Mouse (Mus musculus) kidney, embryonic 16.5 days (tissue): ENCODE data around the gene 2010111I01Rik. TPM values are rescaled to one million over a fixed set of nuclear protein-coding genes. Genes with fewer than 3 reads are reported as not detected.

Experiments used
- ATAC-seq: fragments of 200-750 bp; cut with Nextera tagmentation; 2 replicates; pipeline ENCODE4 v1.8.0; 2017; ENCODE audit warnings: moderate TSS enrichment; ENCODE audit not compliant: low FRiP score, low TSS enrichment
- H3K27ac ChIP-seq: fragments of 300-500 bp; sonication (generic); 2 replicates; pipeline ENCODE4 v1.5.1; 2014; ENCODE audit warnings: low read length
- H3K27me3 ChIP-seq: fragments of 300-500 bp; sonication (generic); 2 replicates; pipeline ENCODE4 v1.6.1; 2014; ENCODE audit warnings: low read length, control low read depth, mixed read lengths; ENCODE audit not compliant: insufficient read depth
- H3K36me3 ChIP-seq: fragments of 300-500 bp; sonication (generic); 2 replicates; pipeline ENCODE4 v1.6.1; 2014; ENCODE audit warnings: low read length, control low read depth, mixed read lengths; ENCODE audit not compliant: insufficient read depth
- H3K4me1 ChIP-seq: fragments of 300-500 bp; sonication (generic); 2 replicates; pipeline ENCODE4 v1.6.1; 2014; ENCODE audit warnings: low read length, control low read depth, mixed read lengths; ENCODE audit not compliant: insufficient read depth
- H3K4me2 ChIP-seq: fragments of 300-500 bp; sonication (generic); replicated peaks from 2 replicates; pipeline ENCODE4 v1.6.1; 2014; ENCODE audit warnings: low read depth, low read length
- H3K4me3 ChIP-seq: fragments of 300-500 bp; sonication (generic); 2 replicates; pipeline ENCODE4 v1.5.1; 2014; ENCODE audit warnings: mild to moderate bottlenecking, low read length
- H3K9ac ChIP-seq: fragments of 300-500 bp; sonication (generic); replicated peaks from 2 replicates; pipeline ENCODE4 v1.6.1; 2014; ENCODE audit warnings: low read length
- H3K9me3 ChIP-seq: fragments of 300-500 bp; sonication (generic); 2 replicates; pipeline ENCODE4 v1.6.1; 2016; ENCODE audit warnings: low read length, control low read depth
- WGBS: fragments of 180-500 bp; shearing (Covaris S2); extraction: QIAGEN DNeasy Blood & Tissue Kit; methylation state at CpG from one replicate; pipeline ENCODE4 v1.1.7; 2014; 5-methylcytosine and 5-hydroxymethylcytosine counted together
- polyA plus RNA-seq: library from polyadenylated mRNA; unstranded; fragments of >200 nt; fragmentation: Nextera tagmentation; extraction: Ambion mirVana; gene quantifications from 2 replicates; pipeline ENCODE4 v1.2.1, GENCODE M21; 2015

The 2010111I01Rik gene
- polyA plus RNA-seq, 1 experiment from 2014 or later, result 146 TPM

- WGBS, result 34% methylated on average over 10 of the region's 10 CpGs
- peak overlapping the region; percentile 71 for H3K4me2 ChIP-seq
- H3K4me3 ChIP-seq, result peak overlapping the region; percentile 64
- H3K36me3 ChIP-seq, result peaks cover 1% of the 10 kb centered on the region; the same call in 1 of the 2 replicates
- peak overlapping the region; percentile 63 for H3K27ac ChIP-seq
- peak overlapping the region; percentile 56 for H3K9ac ChIP-seq
- no peak for ATAC-seq
- peaks cover 82% of the 10 kb centered on the region for H3K4me1 ChIP-seq
- H3K9me3 ChIP-seq, result no peaks in the 10 kb centered on the region
- H3K27me3 ChIP-seq, result no peaks in the 10 kb centered on the region
These were observed 277.9 kb downstream of the 2010111I01Rik start for GRCm38 (mm10) chr13:63242401-63243192.

GRCm38 (mm10) chr13:63243586-63243985 lies 278.9 kb downstream of the 2010111I01Rik start:
- Histone ChIP-seq H3K27me3 (no peaks in the 10 kb centered on the region), H3K9me3 (no peaks in the 10 kb centered on the region), H3K27ac (peak overlapping the region; percentile 14), H3K4me3 (peak overlapping the region; percentile 32), H3K9ac (peak overlapping the region; percentile 55), H3K36me3 (peaks cover 7% of the 10 kb centered on the region; the same call in 1 of the 2 replicates), H3K4me2 (peak overlapping the region; percentile 42), H3K4me1 (peaks cover 82% of the 10 kb centered on the region)
- ATAC-seq, result no peak
- 52% methylated on average over 5 of the region's 5 CpGs for WGBS

- no peak for ATAC-seq
- Histone ChIP-seq H3K4me1 (peaks cover 80% of the 10 kb centered on the region), H3K9me3 (no peaks in the 10 kb centered on the region), H3K36me3 (peaks cover 7% of the 10 kb centered on the region; the same call in 1 of the 2 replicates), H3K4me2 (peak overlapping the region; percentile 42), H3K4me3 (peak overlapping the region; percentile 16; the same call in 1 of the 2 replicates), H3K9ac (peak overlapping the region; percentile 43; the same call in 1 of the 2 replicates), H3K27me3 (no peaks in the 10 kb centered on the region), H3K27ac (peak overlapping the region; percentile 57; the same call in 1 of the 2 replicates)
- 62% methylated on average over 3 of the region's 3 CpGs for WGBS
These were observed 279.7 kb downstream of the 2010111I01Rik start for GRCm38 (mm10) chr13:63244425-63244824.

GRCm38 (mm10) chr13:63245218-63245617 lies 280.5 kb downstream of the 2010111I01Rik start:
- Histone ChIP-seq H3K36me3 (peaks cover 7% of the 10 kb centered on the region; the same call in 1 of the 2 replicates), H3K4me2 (0 out of 2 replicates have a peak overlapping the region, but pooled peaks have one; percentile 20), H3K9ac (no peak overlapping the region; the same call in 1 of the 2 replicates), H3K4me3 (peak overlapping the region; percentile 2; the same call in 1 of the 2 replicates), H3K9me3 (no peaks in the 10 kb centered on the region), H3K27ac (peak overlapping the region; percentile 40; the same call in 1 of the 2 replicates), H3K4me1 (peaks cover 86% of the 10 kb centered on the region), H3K27me3 (no peaks in the 10 kb centered on the region)
- no peak for ATAC-seq
- 25% methylated on average over 9 of the region's 9 CpGs for WGBS

GRCm38 (mm10) chr13:63245812-63246211 lies 281.1 kb downstream of the 2010111I01Rik start:
- Histone ChIP-seq H3K4me3 (no peak overlapping the region), H3K27ac (0 out of 2 replicates have a peak overlapping the region, but pooled peaks have one; percentile 27)

GRCm38 (mm10) chr13:63246332-63246940 lies 281.7 kb downstream of the 2010111I01Rik start:
- H3K9me3 ChIP-seq, result no peaks in the 10 kb centered on the region
- H3K4me2 ChIP-seq, result peak overlapping the region; percentile 36
- peak overlapping the region; percentile 46; the same call in 1 of the 2 replicates for H3K9ac ChIP-seq
- H3K4me3 ChIP-seq, result peak overlapping the region; percentile 12; the same call in 1 of the 2 replicates
- ATAC-seq, result no peak
- H3K36me3 ChIP-seq, result peaks cover 7% of the 10 kb centered on the region; the same call in 1 of the 2 replicates
- peak overlapping the region; percentile 43 for H3K27ac ChIP-seq
- no peaks in the 10 kb centered on the region for H3K27me3 ChIP-seq
- WGBS, result 23% methylated on average over 12 of the region's 12 CpGs
- peaks cover 91% of the 10 kb centered on the region for H3K4me1 ChIP-seq

More at GRCm38 (mm10) chr13:63245812-63246211, 281.1 kb downstream of the 2010111I01Rik start:
- WGBS, result 45% methylated on average over 4 of the region's 4 CpGs
- peak overlapping the region; percentile 36 for H3K4me2 ChIP-seq
- H3K9me3 ChIP-seq, result no peaks in the 10 kb centered on the region
- no peaks in the 10 kb centered on the region for H3K27me3 ChIP-seq
- peaks cover 91% of the 10 kb centered on the region for H3K4me1 ChIP-seq
- ATAC-seq, result no peak
- H3K36me3 ChIP-seq, result peaks cover 7% of the 10 kb centered on the region; the same call in 1 of the 2 replicates
- H3K9ac ChIP-seq, result no peak overlapping the region

- Histone ChIP-seq H3K27ac (peak overlapping the region; percentile 43; the same call in 1 of the 2 replicates), H3K4me2 (peak overlapping the region; percentile 36; the same call in 1 of the 2 replicates), H3K27me3 (no peaks in the 10 kb centered on the region), H3K36me3 (peaks cover 7% of the 10 kb centered on the region; the same call in 1 of the 2 replicates), H3K9ac (no peak overlapping the region), H3K9me3 (no peaks in the 10 kb centered on the region), H3K4me3 (no peak overlapping the region), H3K4me1 (peaks cover 91% of the 10 kb centered on the region)
- no peak for ATAC-seq
- 28% methylated on average over 7 of the region's 7 CpGs for WGBS
These were observed 282.3 kb downstream of the 2010111I01Rik start for GRCm38 (mm10) chr13:63247041-63247440.

- Histone ChIP-seq H3K9ac (no peak overlapping the region), H3K4me2 (no peak overlapping the region), H3K27me3 (no peaks in the 10 kb centered on the region), H3K9me3 (no peaks in the 10 kb centered on the region), H3K4me1 (peaks cover 91% of the 10 kb centered on the region), H3K36me3 (peaks cover 7% of the 10 kb centered on the region; the same call in 1 of the 2 replicates), H3K27ac (no peak overlapping the region; the same call in 1 of the 2 replicates), H3K4me3 (no peak overlapping the region)
- no peak for ATAC-seq
- 79% methylated on average over 11 of the region's 11 CpGs for WGBS
These were observed 282.9 kb downstream of the 2010111I01Rik start for GRCm38 (mm10) chr13:63247631-63248030.

- no peak for ATAC-seq
- Histone ChIP-seq H3K4me2 (no peak overlapping the region), H3K4me1 (peaks cover 93% of the 10 kb centered on the region), H3K36me3 (peaks cover 7% of the 10 kb centered on the region; the same call in 1 of the 2 replicates), H3K9ac (no peak overlapping the region), H3K27me3 (no peaks in the 10 kb centered on the region), H3K4me3 (no peak overlapping the region), H3K9me3 (no peaks in the 10 kb centered on the region), H3K27ac (no peak overlapping the region)
- 90% methylated on average over 10 of the region's 10 CpGs for WGBS
These were observed 283.6 kb downstream of the 2010111I01Rik start for GRCm38 (mm10) chr13:63248318-63248717.
